Mouse (Mus musculus): ENCODE data around the gene Cacna2d3.

Cacna2d3 gene

DNA sequence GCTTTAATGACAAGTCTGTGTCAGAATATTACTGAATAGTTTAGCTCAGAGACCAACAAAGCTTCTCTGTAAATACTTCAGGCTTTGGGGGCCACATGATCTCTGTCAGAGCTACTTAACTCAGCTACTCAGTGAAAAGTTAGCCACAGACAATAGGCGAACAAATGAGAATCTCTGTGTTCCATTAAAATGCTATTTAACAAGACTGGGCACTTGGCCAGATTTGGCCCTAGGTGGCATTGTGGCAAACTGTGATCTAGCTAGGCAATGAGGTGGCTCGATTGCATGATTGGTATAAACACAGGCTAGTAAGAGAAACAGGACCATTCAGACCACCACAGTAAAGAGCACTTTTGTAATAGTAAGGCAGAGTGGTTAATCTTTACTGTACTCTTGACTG is 478.1 kb downstream of the Cacna2d3 start:
- DNase-seq (ENCODE audit: low spot score): no peak

DNA sequence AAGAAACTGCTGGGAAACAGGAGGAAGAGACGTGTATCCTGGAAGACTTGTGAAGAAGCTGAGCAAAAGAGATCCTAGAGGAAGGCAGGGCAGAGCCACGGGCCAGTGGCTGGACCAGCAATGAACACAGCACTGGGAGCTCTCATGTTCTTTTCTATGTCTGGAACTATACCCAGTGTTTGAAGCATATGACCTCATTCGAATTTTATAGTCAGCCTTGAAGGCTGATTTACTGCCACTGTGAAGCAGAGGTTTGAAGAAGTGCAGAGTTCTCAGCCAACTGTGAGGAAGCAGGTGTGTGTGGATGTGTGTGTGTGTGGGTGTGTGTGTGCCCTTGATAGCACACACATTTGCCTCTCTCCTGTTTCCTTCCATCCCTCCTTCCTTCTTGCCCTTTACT is 483.2 kb downstream of the Cacna2d3 start:
- DNase-seq (ENCODE audit: low spot score): no peak

DNA sequence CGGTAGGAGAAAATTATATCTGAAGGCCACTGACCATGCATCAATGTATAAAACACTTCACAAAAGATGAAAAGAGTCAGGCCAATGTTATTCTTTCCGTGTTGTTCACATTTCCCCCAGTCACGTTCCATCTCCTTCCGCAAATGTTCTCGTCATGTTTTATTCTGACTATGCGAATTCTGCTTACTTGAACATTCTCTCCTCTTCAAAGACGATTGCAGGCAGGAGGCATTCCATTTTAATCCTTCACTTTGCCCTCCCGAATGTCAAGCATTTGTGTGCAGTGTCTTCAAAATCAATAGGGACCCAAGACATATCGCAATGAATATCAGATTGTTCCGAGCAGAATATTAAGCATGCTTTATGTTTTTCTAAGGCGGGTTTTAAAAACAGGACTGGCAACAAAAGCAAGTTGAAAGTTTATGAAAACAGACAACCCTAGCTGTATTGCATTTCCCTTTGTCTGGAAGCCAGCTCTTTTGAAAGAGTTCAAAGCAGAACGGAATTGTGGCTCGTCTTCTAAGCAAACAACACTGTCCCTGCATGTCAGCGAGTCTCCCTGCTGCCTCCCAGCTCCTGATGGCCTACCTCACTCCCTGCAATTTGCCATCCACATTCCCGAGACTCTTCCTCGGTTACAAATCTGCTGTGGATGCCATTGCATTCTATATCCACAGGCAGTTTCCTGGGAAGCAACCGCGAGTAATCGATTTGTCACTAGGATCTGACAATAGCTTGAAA is 492.5 kb downstream of the Cacna2d3 start:
- peak; percentile 61 for DNase-seq (ENCODE audit: low spot score)

DNA sequence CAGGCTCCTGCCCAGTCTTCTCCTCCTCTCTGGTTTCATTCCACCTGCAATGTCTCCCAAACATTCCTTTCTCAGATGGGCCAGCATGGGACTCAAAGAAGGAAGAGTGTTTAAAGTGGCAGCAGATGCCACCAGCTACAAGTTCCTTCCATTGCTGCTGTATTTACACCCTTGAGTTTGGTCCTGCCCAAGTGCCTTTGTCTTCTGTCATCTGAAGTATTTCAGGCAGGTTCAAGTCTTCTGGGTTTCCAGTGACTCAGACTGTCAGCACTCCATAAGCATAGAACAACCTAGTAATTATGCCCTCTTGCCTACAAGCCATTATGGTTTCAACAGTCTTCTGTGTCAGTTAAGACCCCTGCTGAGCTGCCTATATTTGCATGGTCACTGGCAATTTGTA is 493.2 kb downstream of the Cacna2d3 start:
- DNase-seq (ENCODE audit: low spot score): no peak

DNA sequence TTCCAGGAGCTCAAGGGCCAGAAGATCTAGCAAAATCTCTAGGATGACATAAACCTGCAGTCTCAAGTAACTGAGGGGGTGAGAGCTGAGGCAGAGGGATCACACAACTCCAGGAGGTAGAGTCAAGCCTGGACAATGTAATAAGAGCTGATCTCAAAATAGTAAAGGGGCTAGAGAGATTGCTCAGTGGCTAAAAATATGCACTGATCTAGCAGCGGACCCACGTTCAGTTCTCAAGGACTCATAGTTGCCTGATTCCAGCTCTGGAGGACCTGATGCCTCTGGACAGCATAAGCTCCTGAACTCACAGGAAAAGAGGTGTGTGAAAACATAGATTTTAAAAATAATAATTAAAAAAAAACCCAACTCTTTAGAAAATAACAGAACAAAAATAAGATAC is 493.7 kb downstream of the Cacna2d3 start:
- no peak for DNase-seq (ENCODE audit: low spot score)

DNA sequence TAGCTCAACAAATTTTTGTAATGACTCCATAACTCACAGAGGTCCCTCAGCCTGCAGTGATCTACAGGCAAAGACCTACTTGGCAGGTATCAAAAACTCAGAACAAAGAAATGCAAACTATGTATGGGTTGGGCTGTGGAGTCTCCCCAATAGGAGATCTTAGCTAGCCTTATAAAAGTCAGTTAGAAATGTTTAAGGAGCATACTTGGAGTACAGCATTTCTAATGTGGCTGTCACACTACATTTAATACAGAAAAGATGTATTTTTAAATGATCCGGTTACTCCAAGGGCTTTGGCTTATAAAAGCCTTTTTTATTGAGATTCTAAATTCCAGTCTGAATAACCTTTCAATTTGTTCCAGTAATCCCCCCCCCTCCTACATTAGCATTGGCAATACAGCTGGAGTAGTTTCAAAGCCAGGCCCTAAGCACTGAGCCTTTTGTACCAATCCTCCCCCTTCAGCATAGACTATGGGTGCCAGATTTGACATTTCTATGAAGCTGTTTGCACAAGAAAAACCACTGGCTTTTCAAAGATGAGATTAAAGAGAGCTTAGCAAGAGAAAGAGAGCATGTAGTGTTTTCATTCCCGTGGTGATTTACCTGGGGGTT is 495.8 kb downstream of the Cacna2d3 start:
- no peak for DNase-seq (ENCODE audit: low spot score)

DNA sequence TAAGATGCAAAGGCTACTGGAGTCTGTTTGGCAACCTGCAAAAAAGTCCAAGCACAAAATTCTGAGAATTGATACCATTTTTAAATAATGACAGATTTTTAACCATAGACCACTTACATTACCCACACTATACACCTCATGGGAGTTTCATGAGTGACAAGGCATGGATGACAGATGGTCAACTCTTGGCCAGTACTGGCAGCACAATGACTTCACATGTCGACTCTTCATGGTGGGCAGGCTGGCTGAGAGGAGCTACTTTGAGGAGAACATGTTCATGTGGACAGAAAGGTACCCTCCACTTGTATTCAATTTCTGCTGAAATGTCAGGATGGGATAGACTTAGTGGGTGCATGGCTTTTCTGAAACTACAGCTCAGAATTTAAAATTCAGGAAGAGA is 498.7 kb downstream of the Cacna2d3 start:
- no peak for DNase-seq (ENCODE audit: low spot score)

DNA sequence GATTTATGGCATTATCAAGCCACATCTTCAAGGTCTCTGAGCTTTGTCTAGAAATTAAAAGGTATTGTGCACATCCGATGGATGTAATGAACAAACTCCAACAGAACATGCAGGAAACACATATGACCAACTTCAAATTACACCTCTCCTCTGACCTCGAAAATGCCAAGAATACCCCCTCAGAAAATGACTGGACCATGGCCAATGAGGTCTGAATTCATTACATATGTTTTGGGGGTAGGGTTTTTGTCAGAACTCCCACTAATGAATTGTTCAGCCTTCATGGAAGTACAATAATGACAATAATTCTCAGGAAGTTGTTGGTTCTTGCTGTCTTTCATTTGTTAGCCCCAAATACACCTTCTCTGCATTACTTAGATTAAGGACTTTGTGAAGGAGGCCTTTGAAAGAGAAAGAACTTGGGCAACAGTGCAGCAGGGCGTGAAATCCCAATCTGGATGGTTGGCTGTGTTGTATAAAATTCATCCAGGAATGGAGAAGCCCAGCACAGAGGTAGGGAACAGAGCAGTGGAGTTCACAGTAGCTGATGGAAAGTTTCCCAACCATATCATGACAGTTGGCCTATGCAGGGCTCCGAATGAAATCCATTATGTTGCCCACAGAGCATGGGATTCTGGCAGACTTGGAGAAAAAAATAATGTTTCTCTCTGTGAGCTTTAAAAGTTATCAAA is 499.3 kb downstream of the Cacna2d3 start:
- DNase-seq (ENCODE audit: low spot score): no peak

DNA sequence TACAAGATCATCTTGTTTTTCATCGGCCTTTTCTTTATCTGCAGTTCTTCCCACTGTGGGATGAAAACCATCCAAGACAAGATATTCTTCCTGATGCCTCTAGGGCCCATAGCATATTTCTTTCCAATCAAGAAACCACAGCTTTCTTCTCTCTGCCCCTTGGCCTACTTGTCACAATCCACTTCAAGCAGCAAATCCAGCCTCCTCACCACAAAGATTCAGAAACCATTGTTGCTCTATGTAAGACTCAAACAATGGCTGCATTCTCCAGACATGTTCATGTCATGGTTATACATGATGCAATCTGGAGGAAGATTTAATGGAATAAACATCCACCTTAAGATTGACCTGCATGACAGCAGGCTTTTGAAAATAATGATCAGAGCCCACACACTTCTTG is 505.6 kb downstream of the Cacna2d3 start:
- no peak for DNase-seq (ENCODE audit: low spot score)

DNA sequence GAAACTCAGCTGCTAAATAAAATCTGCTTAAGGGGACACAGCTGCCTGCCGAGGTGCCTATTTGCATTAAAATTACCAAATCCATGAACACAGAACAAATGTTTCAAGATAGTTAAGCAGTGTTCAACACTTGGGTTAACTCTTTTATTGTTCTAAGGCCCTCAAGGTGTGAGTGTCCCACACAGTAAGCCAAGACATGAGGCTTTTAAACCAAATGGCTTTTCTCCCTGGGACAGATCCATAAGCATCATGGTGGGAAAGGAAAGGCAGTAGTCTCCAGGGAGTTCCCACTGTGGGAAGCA is 516.7 kb downstream of the Cacna2d3 start:
- DNase-seq (ENCODE audit: low spot score): no peak

DNA sequence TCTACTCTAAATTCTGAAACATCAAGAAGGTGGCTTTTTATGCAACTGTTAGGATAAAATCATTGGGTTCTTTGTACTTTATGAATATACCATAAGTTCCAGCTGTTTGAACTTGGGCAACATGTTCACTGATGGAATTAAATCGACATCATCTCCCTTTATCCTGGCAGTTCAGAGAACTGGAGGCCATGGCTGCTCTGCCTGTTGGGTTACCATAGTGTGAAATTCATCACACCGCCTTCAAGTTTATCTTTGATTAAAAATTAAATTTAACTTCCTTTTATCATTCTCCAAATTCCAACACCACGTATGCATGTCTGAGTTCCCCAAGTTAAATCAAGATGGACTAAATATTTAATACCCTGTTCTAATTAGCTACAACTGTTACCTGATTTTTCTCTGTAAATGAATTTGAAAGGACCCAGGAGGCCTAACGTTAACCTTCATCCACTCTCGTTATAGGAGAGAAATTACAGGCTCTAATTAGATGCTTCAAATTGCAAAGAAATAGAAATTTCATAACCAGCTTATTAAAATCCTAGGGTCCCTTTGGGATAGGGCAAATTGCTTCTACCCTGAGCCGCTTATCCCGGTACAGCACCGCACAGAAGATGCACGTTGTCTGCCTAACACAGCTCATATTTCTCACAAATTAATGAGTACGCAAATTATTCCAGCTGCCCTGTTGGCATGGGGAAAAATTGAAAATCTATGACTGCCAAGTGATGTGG is 517.3 kb downstream of the Cacna2d3 start:
- DNase-seq (ENCODE audit: low spot score): no peak

DNA sequence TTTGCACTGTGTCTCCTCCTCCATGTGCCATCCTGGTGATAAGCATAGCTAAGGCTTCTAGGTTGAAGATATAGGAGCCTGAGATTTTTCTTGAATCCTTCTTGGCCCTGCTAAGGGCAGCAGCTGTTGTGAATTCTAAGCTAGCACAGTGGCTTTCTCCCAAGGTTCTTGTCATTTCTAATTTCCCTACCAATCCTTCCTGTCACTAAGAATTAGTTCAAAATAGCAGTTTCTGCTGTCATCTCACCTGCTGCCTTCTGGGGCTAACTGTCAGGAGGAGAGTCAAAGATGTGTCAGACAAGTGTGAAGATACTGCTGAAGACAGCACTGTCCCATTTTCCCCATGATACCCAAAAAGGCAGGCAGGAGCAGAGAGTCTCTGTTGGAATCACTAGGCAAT is 525.5 kb downstream of the Cacna2d3 start:
- no peak for DNase-seq (ENCODE audit: low spot score)

DNA sequence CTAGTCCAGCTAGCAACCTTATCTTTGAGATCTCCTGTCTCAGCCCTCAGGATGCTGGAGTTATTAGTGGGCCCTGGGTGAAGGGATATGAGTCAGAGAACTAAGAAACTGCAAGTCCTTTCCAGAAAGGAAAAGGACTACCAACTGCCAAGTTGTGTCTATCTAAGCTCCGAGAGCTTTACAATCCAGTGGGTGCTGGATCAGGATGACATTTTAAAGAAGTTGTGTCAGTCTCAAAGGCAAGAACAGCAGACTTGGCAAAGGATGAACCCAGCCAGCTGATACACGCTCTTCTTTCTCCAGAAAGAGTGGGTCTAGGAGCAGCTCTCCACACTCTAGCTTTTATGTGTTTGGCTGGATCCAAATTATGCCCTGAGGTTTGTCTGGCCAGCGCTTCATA is 530.2 kb downstream of the Cacna2d3 start:
- no peak for DNase-seq (ENCODE audit: low spot score)

DNA sequence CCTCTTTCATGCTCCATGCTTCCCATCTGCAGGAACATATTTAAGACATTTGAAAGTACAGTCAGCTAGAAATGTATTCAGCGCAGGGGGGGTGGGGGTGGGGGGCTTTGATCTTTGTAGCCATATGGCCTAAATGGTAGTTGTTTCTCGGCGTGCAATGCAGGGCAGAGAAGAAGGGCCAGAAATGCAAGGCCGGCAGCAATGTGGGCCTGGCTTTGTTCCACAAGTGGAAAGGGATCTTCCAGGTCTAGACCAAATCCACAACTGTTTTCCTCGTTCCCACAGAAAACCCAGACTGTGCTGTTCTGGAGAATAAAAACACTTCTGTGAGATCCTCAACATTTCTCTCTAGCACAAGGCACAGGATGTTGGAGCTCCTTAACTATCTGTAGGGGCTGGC is 537.9 kb downstream of the Cacna2d3 start:
- DNase-seq (ENCODE audit: low spot score): no peak

DNA sequence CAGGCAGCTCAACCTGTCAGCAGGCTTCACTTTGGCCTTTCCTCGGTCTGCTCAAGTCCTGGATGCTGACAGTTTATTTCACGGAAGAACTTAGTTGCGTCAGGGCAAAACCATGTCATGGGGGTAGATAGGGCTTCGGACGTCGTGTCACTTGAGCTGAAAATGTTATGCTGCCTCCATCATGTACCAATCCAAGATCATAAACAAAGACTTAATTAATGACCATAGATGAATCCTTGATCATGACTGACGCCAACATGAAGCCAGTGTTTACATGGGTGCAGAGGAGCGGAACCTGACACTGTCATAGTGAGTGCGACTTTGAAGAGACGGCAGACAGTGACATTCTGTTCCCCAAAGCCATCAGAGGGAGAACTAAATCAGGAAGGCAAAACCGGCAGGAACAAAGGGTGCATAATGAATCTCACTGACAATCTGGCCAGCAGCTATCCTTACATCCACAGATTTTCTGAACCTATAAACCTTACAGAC is 542.2 kb downstream of the Cacna2d3 start:
- peak; percentile 15 for DNase-seq (ENCODE audit: low spot score)

DNA sequence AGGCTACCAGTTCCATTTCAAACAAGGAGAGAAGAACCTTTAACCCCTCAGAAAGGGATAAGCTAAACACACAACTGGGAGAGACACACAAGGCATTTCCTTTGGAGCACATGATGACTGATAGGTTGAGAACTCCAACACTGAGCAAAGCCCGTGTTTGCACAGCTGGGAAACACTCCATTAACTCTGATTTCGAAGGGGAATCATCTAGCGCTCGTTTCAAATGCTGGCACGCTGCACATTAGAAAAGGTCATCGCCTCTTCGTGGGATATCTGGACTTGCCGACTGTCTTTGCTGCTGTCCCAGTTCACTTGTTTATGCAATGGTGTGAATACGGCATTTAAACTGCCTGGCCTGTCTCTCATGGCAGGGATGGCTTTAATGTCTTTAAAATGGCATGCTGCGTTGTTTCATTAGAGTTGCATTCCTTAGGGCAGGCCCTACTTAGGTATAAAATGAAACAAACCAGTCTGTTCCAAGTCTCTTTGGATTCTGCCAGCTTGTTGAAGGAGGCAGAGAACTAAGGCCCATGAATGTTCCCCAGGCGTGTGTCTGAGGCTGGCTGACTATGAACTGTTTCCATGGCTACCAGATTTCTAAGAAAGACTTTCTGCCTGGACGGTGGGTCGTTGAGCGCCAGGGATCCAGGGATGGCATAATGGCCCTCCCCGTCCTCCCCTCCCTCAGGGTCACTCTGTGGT is 542.8 kb downstream of the Cacna2d3 start:
- DNase-seq (ENCODE audit: low spot score): peak; percentile 87

DNA sequence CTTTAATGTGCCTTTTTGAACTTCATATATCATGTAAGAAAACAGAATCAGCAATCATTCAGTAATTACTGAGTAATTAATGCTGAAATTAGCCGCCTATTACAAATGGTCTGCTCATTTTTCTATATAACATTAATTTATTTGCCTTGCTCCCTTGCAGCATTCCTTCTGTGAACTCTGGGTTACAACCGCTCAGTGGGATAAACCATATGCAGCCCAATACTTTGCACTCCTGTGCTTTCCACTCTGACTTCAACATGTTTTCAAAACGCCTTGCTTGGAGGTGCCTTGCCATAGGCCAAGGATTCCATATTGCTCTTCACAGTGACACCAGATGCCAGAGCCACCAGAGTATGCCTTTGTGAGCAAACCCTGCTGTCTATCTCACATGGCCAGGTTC is 546.9 kb downstream of the Cacna2d3 start:
- DNase-seq (ENCODE audit: low spot score): no peak

DNA sequence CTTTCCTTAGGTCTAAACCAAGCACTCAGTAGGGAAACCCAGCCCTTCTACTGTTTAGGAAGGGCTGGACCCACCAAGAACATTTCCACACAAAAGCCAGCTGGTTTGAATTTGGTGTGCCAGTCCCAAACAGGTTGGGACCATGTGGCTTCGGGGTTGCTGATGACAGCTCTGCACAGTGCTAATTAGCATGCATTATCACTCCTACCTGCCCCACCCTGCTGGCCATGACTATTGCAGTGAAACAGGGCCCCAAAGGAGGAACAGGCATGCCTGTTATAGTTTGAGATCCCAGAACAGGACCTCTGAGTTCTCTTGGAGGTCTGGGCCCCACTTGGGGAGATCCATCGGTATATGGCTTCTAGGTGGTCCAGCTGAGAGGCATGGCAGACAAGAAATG is 549.5 kb downstream of the Cacna2d3 start:
- DNase-seq (ENCODE audit: low spot score): no peak

DNA sequence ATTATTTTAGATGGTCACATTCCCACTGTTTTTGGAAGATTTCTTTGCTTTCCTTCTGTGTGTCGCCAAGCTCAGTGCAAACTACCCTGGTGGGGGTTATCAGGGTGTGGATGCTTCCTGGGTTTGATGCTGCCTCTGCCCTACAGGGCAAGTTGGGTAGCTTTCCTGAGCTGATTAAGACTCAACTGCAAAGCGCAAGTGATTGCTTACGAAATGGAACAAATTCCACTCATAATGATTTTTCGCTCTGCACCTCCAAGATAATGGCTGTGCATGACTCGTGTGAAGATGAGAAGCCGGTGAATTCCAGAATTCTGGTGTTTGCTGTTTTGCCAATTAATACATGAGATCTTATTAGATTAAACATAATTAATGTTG is 557.0 kb downstream of the Cacna2d3 start:
- DNase-seq (ENCODE audit: low spot score): no peak

DNA sequence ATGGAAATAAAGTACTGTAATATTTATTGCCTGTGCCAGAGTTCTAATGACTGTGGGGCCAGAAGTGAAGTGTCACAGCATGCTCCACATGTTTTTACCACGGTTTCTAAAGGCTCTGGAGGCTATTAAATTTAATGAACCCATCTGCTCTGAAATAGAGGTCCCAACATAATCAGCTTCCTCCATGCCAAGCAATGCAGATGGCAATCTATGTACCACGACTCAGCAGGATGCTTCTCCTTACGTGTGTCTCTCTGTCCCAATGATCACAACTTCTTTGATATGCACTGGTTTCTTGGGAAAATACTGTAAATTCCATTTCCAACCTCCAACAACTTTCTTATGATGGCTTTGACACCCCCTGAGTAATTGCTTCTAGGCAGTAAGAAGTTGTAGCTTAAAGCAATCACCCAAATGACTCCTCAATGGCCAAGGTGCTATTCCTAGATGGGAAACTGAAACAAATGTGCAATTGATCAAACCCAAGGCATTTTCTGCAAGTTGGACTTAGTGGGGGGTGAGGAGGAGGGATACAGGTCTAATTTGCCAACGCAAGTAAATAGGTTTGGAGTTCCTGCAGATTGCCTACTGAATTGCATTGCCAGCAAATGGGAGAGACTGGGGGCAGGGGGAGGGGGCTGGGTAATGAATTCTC is 557.5 kb downstream of the Cacna2d3 start:
- no peak for DNase-seq (ENCODE audit: low spot score)

DNA sequence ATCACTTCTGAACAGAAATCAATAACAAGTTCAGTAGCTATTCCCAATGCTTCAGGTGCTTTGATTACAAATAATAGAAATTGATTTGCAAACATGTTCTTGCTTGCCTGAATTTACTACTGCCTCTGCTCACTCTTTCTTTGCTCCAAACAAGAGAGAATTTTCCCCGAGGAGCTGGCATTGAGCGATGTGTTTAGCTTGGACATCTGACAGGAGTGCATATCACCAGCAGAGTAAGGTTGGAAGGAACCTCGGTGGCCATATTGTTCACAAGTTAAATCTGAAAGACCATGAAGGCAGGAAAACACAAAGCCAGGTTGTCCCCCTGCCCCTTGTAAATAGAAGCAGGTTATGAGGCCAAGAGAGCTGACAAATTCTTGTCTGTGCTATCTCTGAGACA is 561.9 kb downstream of the Cacna2d3 start:
- DNase-seq (ENCODE audit: low spot score): no peak

DNA sequence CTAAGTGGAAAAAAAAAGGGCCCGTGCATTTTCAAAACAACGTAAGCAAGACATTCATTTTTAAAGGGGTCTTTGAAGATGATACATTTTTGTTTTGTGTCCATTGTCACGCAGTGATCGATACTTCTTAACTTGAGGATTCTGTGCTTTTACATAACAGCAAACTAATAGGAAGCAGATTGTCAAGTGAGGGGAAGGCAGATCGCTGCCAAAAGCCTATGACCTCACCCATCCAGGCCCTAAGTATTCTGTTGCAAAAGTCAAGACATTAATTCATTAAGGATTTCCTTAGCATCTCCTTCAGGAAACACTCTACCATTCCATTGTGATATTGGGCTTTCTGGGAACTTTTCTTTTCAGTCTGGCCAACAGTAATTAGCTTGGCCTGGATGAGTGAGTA is 564.6 kb downstream of the Cacna2d3 start:
- DNase-seq (ENCODE audit: low spot score): no peak
